Comparison of ENCODE assay signal across 19 mouse cellular contexts in genomic region chr1:85604341-85604740, GRCm38 (mm10). TPM values are rescaled to one million over a fixed set of nuclear protein-coding genes. Genes with fewer than 3 reads are reported as not detected.
DNase-seq lines count a peak whose midpoint lies in the region; TF ChIP-seq lines count a peak whose summit lies in the region.
"Not testable (repeated sequence)": the region's sequence is repeated elsewhere in the genome, so short reads cannot be mapped to it uniquely, and the experiment has no call there.
"Had no signal": no experiment of that assay in that cellular context is flagged by ENCODE, and none has a peak within 500 bp of the region (broad histone marks: within the 10 kb centered on the region; RNA-seq: fewer than 3 reads in every experiment).

No protein-coding gene starts in this region.

- TF ChIP-seq EP300 in CH12.LX (IDR thresholded peaks at IDR 0.05; ENCODE audit: low read length), result not testable (repeated sequence)

- in situ Hi-C loops in CH12.LX (cut with MboI; ENCODE audit: low pct_ligation_motif_present, low pct_unique_long_range_greater_than_20kb, low sequenced_read_pairs), result not testable (repeated sequence)

- H3K27ac ChIP-seq in CH12.LX (ENCODE audit: insufficient read depth, low read depth), result peak overlapping the region; percentile 94
- H3K27ac ChIP-seq in spleen, adult 2 months (ENCODE audit: insufficient read depth, low read length), result peak overlapping the region; percentile 88

- H3K36me3 ChIP-seq in CH12.LX (replicated peaks in 1 of 2; ENCODE audit: control insufficient read depth in 1 of 2, insufficient read depth in 1 of 2, low read length in 1 of 2); spleen, adult 2 months (ENCODE audit: control insufficient read depth, insufficient read depth, low read length): not testable (repeated sequence)

- TF ChIP-seq POLR2A in CH12.LX (IDR thresholded peaks at IDR 0.05; ENCODE audit: low read depth, low read length); spleen, adult 2 months (IDR thresholded peaks at IDR 0.05; ENCODE audit: low read depth, low read length): not testable (repeated sequence)

- not testable (repeated sequence) for TF ChIP-seq RAD21 in CH12.LX (IDR thresholded peaks at IDR 0.05; ENCODE audit: low read depth, low read length)

- dilution Hi-C loops in CH12.LX (cut with MboI; ENCODE audit: extremely low pct_ligation_motif_present, extremely low pct_unique_long_range_greater_than_20kb, low sequenced_read_pairs), result not testable (repeated sequence)

- DNase-seq in CH12.LX (ENCODE audit: extremely low read depth); spleen, adult 2 months (ENCODE audit: low read depth in 1 of 2, low spot score in 2 of 2): not testable (repeated sequence)
- peak; percentile 93 for DNase-seq in heart, adult 11 months

- not testable (repeated sequence) for TF ChIP-seq CTCF in CH12.LX (conservative IDR thresholded peaks at IDR 0.05 in 1 of 2, IDR thresholded peaks at IDR 0.05 in 1 of 2; ENCODE audit: low read depth in 2 of 2, low read length in 2 of 2); spleen, adult 2 months (IDR thresholded peaks at IDR 0.05; ENCODE audit: extremely low read depth, insufficient read depth, insufficient read length, insufficient replicate concordance)

- H3K9ac ChIP-seq in CH12.LX (ENCODE audit: insufficient read depth, low read depth), result peak overlapping the region; percentile 67; the same call in 1 of the 2 replicates

- peak overlapping the region; percentile 75 for H3K4me2 ChIP-seq in CH12.LX (ENCODE audit: insufficient read depth, low read depth, poor library complexity, severe bottlenecking)

- H3K4me1 ChIP-seq in CH12.LX (ENCODE audit: control insufficient read depth in 1 of 2, insufficient read depth in 2 of 2); spleen, adult 2 months (ENCODE audit: control insufficient read depth, insufficient read depth, insufficient read length): not testable (repeated sequence)

- WGBS in spleen, adult 2 months, result 80% methylated on average over 1 of the region's 1 CpGs

- H3K79me2 ChIP-seq in CH12.LX (replicated peaks; ENCODE audit: control insufficient read depth, extremely low read depth, insufficient read depth, poor library complexity, severe bottlenecking), result peaks cover 15% of the 10 kb centered on the region

- not testable (repeated sequence) for H3K9me3 ChIP-seq in CH12.LX (replicated peaks; ENCODE audit: low read length)

- H3K27me3 ChIP-seq in CH12.LX (replicated peaks); spleen, adult 2 months (ENCODE audit: control insufficient read depth, insufficient read depth, low read length): not testable (repeated sequence)

- peak overlapping the region; percentile 37 to 41 (median 38) for H3K4me3 ChIP-seq in CH12.LX (replicated peaks in 1 of 3; ENCODE audit: low read depth in 2 of 3, low read length in 2 of 3, poor library complexity in 1 of 3)
- peak overlapping the region; percentile 18; the same call in 1 of the 2 replicates for H3K4me3 ChIP-seq in spleen, adult 2 months (ENCODE audit: extremely low read depth, insufficient read depth, insufficient read length)

RNA-seq across cellular contexts. Expression of gene Sp140, which starts 4.2 kb away (rescaled TPM):
- total RNA-seq in CH12.LX (2012; rRNA removed) (116 and 127 TPM in 2 replicates), CH12.LX (2014; rRNA removed) (197 and 211 TPM in 2 replicates)
- 241 and 256 TPM in 2 replicates for polyA plus RNA-seq in CH12.LX (2012; ENCODE audit: insufficient read length, low read depth)
- polyA plus RNA-seq in spleen, adult 2 months (2012; rRNA removed), result 23.4 and 27.0 TPM in 2 replicates
- polyA plus RNA-seq: G1E had no signal

RNA-seq across cellular contexts. Expression of gene Sp110, which starts 5.7 kb away (rescaled TPM):
- total RNA-seq in CH12.LX (2012; rRNA removed) (61.7 and 62.8 TPM in 2 replicates), CH12.LX (2014; rRNA removed) (72.0 and 77.8 TPM in 2 replicates)
- polyA plus RNA-seq in CH12.LX (2012; ENCODE audit: insufficient read length, low read depth), result 169 and 175 TPM in 2 replicates
- 54.2 and 57.5 TPM in 2 replicates for polyA plus RNA-seq in spleen, adult 2 months (2012; rRNA removed)
- polyA plus RNA-seq: C2C12, G1E had no signal

RNA-seq across cellular contexts. Expression of gene G530012D18Rik, which starts 28.9 kb away (rescaled TPM):
- total RNA-seq in CH12.LX (2012; rRNA removed), result 9.1 and 10.4 TPM in 2 replicates
- total RNA-seq in CH12.LX (2014; rRNA removed), result not detected in 2 replicates
- polyA plus RNA-seq in CH12.LX (2012; ENCODE audit: insufficient read length, low read depth), result 69.3 and 72.5 TPM in 2 replicates
- not detected in 2 replicates for polyA plus RNA-seq in spleen, adult 2 months (2012; rRNA removed)
- total RNA-seq: adrenal gland, adult 18-20 months; adrenal gland, adult 2 months; adrenal gland, adult 8-10 months; adrenal gland, postnatal 10 days; adrenal gland, postnatal 14 days; adrenal gland, postnatal 25 days; adrenal gland, postnatal 36 days; adrenal gland, postnatal 4 days; ES-E14 had no signal
- polyA plus RNA-seq: activated CD4-positive, CD25-positive, alpha-beta regulatory T cell, adult 4 months; adrenal gland, adult 2 months; brain, embryonic 14.5 days; C2C12; CD4-positive, CD25-positive, alpha-beta regulatory T cell, adult 4 months; cerebellum, adult 2 months; G1E; Patski had no signal

RNA-seq across cellular contexts. Expression of gene Sp100, which starts 45.4 kb away (rescaled TPM):
- total RNA-seq in CH12.LX (2012; rRNA removed) (21.1 and 24.7 TPM in 2 replicates), CH12.LX (2014; rRNA removed) (64.6 and 74.0 TPM in 2 replicates)
- polyA plus RNA-seq in CH12.LX (2012; ENCODE audit: insufficient read length, low read depth), result 54.1 and 59.5 TPM in 2 replicates
- 34.6 and 38.5 TPM in 2 replicates for polyA plus RNA-seq in spleen, adult 2 months (2012; rRNA removed)
- total RNA-seq: ES-E14 had no signal
- polyA plus RNA-seq: C2C12, G1E had no signal

Comparison
In these comparisons a context has a peak if more than half of its experiments do, and no peak if none do; other contexts are left out.
1. RNA of gene G530012D18Rik, which starts 28.9 kb away (polyA plus RNA-seq): 69.3 to 72.5 TPM in CH12.LX; not detected in spleen, adult 2 months; every median in the first group is over 10 times any median in the second.